ENCODE assay signal across 10 mouse cellular contexts in the genomic region with DNA sequence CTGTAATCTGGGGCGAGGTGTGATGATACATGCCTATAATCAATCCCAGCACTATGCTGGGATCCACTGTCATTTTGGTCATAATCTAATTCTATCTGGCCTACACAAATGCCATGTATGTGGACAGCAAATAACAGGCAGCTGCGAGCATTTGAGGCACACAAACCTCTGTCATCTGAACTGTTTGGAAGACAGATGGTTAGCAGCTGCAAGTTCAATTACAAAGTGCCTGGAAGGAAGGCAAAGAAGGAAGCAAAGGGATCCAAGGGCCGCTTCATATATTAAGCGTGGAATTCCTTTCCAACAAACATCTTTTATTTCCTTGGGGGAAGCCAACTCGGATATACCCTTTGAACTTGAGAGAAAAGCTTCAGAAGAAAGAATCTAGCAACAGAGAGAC. TPM values are rescaled to one million over a fixed set of nuclear protein-coding genes. Genes with fewer than 3 reads are reported as not detected.
A peak's percentile ranks its signal among the peaks of the same experiment; 100 is the strongest.
DNase-seq lines count a peak whose midpoint lies in the region; ATAC-seq and TF ChIP-seq lines count a peak whose summit lies in the region.
"Had no signal": no experiment of that assay in that cellular context is flagged by ENCODE, and none has a peak within 500 bp of the region (broad histone marks: within the 10 kb centered on the region; RNA-seq: fewer than 3 reads in every experiment).

No protein-coding gene starts in this region.

- no peak overlapping the region for H3K4me3 ChIP-seq in intestine, embryonic 14.5 days (ENCODE audit: low read depth, low read length)
- H3K4me3 ChIP-seq in intestine, postnatal 0 days (ENCODE audit: low read depth, low read length): no peak overlapping the region
- no peak overlapping the region for H3K4me3 ChIP-seq in embryonic fibroblast, embryonic 13.5 days (ENCODE audit: insufficient read depth, low read length)
- no peak overlapping the region for H3K4me3 ChIP-seq in limb, embryonic 15.5 days

- 0 out of 2 replicates have a peak overlapping the region, but pooled peaks have one; percentile 3 for H3K9ac ChIP-seq in intestine, embryonic 14.5 days (ENCODE audit: low read length)
- H3K9ac ChIP-seq in intestine, postnatal 0 days (ENCODE audit: low read depth, low read length): no peak overlapping the region
- H3K9ac ChIP-seq in limb, embryonic 15.5 days: no peak overlapping the region
- H3K9ac ChIP-seq: liver, embryonic 14.5 days had no signal

- ATAC-seq in intestine, embryonic 14.5 days (replicated peaks; ENCODE audit: low FRiP score, low TSS enrichment, low read depth): 0 out of 2 replicates have a peak, but pooled peaks have one; percentile 47
- no peak for ATAC-seq in intestine, postnatal 0 days
- no peak for ATAC-seq in limb, embryonic 15.5 days (ENCODE audit: insufficient number of reproducible peaks, low FRiP score, low TSS enrichment, low read depth)

- peak overlapping the region; percentile 90; the same call in 1 of the 2 replicates for H3K27ac ChIP-seq in intestine, embryonic 14.5 days (ENCODE audit: low read depth)
- H3K27ac ChIP-seq in intestine, postnatal 0 days (ENCODE audit: low read depth, low read length): no peak overlapping the region
- peak overlapping the region; percentile 13; the same call in 1 of the 2 replicates for H3K27ac ChIP-seq in embryonic fibroblast, embryonic 13.5 days (ENCODE audit: insufficient read depth, low read length)
- H3K27ac ChIP-seq in limb, embryonic 15.5 days: peak overlapping the region; percentile 73
- H3K27ac ChIP-seq: liver, embryonic 14.5 days had no signal

- H3K36me3 ChIP-seq in intestine, embryonic 14.5 days (ENCODE audit: control insufficient read depth, insufficient read depth, low read length): no peaks in the 10 kb centered on the region; the same call in 1 of the 2 replicates
- H3K36me3 ChIP-seq in intestine, postnatal 0 days (ENCODE audit: control insufficient read depth, insufficient read depth): no peaks in the 10 kb centered on the region
- H3K36me3 ChIP-seq in limb, embryonic 15.5 days: no peaks in the 10 kb centered on the region

- WGBS in intestine, embryonic 14.5 days: 34% methylated on average over 5 of the region's 5 CpGs
- 64% methylated on average over 5 of the region's 5 CpGs for WGBS in intestine, postnatal 0 days
- WGBS in limb, embryonic 15.5 days: 33% methylated on average over 5 of the region's 5 CpGs

- H3K9me3 ChIP-seq in intestine, embryonic 14.5 days (ENCODE audit: control insufficient read depth, low read length): no peaks in the 10 kb centered on the region
- no peaks in the 10 kb centered on the region for H3K9me3 ChIP-seq in intestine, postnatal 0 days (ENCODE audit: control insufficient read depth)
- H3K9me3 ChIP-seq in limb, embryonic 15.5 days: no peaks in the 10 kb centered on the region

- no peak for TF ChIP-seq POLR2A in embryonic fibroblast, embryonic 13.5 days (IDR thresholded peaks at IDR 0.05; ENCODE audit: low read depth, low read length)

- peaks cover 46% of the 10 kb centered on the region for H3K4me1 ChIP-seq in intestine, embryonic 14.5 days (replicated peaks; ENCODE audit: control insufficient read depth, insufficient read depth, low read length)
- peaks cover 4% of the 10 kb centered on the region; the same call in 1 of the 2 replicates for H3K4me1 ChIP-seq in intestine, postnatal 0 days (replicated peaks; ENCODE audit: control insufficient read depth, insufficient read depth, low read length)
- peaks cover 7% of the 10 kb centered on the region for H3K4me1 ChIP-seq in embryonic fibroblast, embryonic 13.5 days (ENCODE audit: control insufficient read depth, insufficient read depth, low read length)
- H3K4me1 ChIP-seq in limb, embryonic 15.5 days: peaks cover 40% of the 10 kb centered on the region

- TF ChIP-seq CTCF in intestine, postnatal 0 days (IDR thresholded peaks at IDR 0.05; ENCODE audit: low read depth): no peak
- TF ChIP-seq CTCF in embryonic fibroblast, embryonic 13.5 days (IDR thresholded peaks at IDR 0.05; ENCODE audit: borderline replicate concordance, insufficient read depth, low read length): no peak

- no peak overlapping the region for H3K4me2 ChIP-seq in intestine, embryonic 14.5 days (ENCODE audit: low read length)
- no peak overlapping the region for H3K4me2 ChIP-seq in intestine, postnatal 0 days (replicated peaks; ENCODE audit: low read depth)
- H3K4me2 ChIP-seq in limb, embryonic 15.5 days: no peak overlapping the region

- DNase-seq in intestine, embryonic 14.5 days (ENCODE audit: low spot score): no peak
- DNase-seq in embryo, embryonic 10.5 days (ENCODE audit: low spot score): peak; percentile 75
- no peak for DNase-seq in liver
- no peak for DNase-seq in adrenal gland, postnatal 14 days
- no peak for DNase-seq in cerebellum, adult 18-20 months
- DNase-seq: cerebellum, adult 11 months had no signal

- H3K27me3 ChIP-seq in intestine, embryonic 14.5 days (replicated peaks; ENCODE audit: control insufficient read depth, insufficient read depth, low read length): no peaks in the 10 kb centered on the region
- H3K27me3 ChIP-seq in intestine, postnatal 0 days (replicated peaks; ENCODE audit: control insufficient read depth, insufficient read depth, low read length): no peaks in the 10 kb centered on the region
- no peaks in the 10 kb centered on the region for H3K27me3 ChIP-seq in limb, embryonic 15.5 days

RNA-seq across cellular contexts. Expression of a gene that starts 1.3 kb away (rescaled TPM):
- polyA plus RNA-seq in intestine, embryonic 14.5 days (2014; fragmentation: Nextera tagmentation; extraction: Ambion mirVana): 3.7 and 4.2 TPM in 2 replicates
- 1.8 and 2.0 TPM in 2 replicates for polyA plus RNA-seq in intestine, postnatal 0 days (2015; fragmentation: Nextera tagmentation; extraction: Ambion mirVana)
- 2.5 and 3.1 TPM in 2 replicates for polyA plus RNA-seq in embryonic fibroblast, embryonic 13.5 days (2011; ENCODE audit: insufficient read length, low read depth, missing spikeins)
- polyA plus RNA-seq in limb, embryonic 15.5 days (2015; fragmentation: Nextera tagmentation; extraction: Ambion mirVana): 1.3 and 2.5 TPM in 2 replicates
- total RNA-seq in adrenal gland, postnatal 14 days (2021): 1.5 and 3.0 TPM in 2 replicates

RNA-seq across cellular contexts. Expression of a gene that starts 19.8 kb away (rescaled TPM):
- polyA plus RNA-seq in intestine, embryonic 14.5 days (2014; fragmentation: Nextera tagmentation; extraction: Ambion mirVana): 90.9 and 103 TPM in 2 replicates
- polyA plus RNA-seq in intestine, postnatal 0 days (2015; fragmentation: Nextera tagmentation; extraction: Ambion mirVana): 82.1 and 84.0 TPM in 2 replicates
- polyA plus RNA-seq in embryonic fibroblast, embryonic 13.5 days (2011; ENCODE audit: insufficient read length, low read depth, missing spikeins): 58.4 and 66.6 TPM in 2 replicates
- 80.6 and 95.9 TPM in 2 replicates for polyA plus RNA-seq in limb, embryonic 15.5 days (2015; fragmentation: Nextera tagmentation; extraction: Ambion mirVana)
- 55.4 and 58.9 TPM in 2 replicates for total RNA-seq in adrenal gland, postnatal 14 days (2021)

RNA-seq across cellular contexts. Expression of a gene that starts 47.7 kb away (rescaled TPM):
- polyA plus RNA-seq in intestine, embryonic 14.5 days (2014; fragmentation: Nextera tagmentation; extraction: Ambion mirVana): 238 and 241 TPM in 2 replicates
- 65.7 and 69.8 TPM in 2 replicates for polyA plus RNA-seq in intestine, postnatal 0 days (2015; fragmentation: Nextera tagmentation; extraction: Ambion mirVana)
- 88.9 and 104 TPM in 2 replicates for polyA plus RNA-seq in embryonic fibroblast, embryonic 13.5 days (2011; ENCODE audit: insufficient read length, low read depth, missing spikeins)
- 164 and 174 TPM in 2 replicates for polyA plus RNA-seq in limb, embryonic 15.5 days (2015; fragmentation: Nextera tagmentation; extraction: Ambion mirVana)
- total RNA-seq in adrenal gland, postnatal 14 days (2021): 29.8 and 32.3 TPM in 2 replicates

RNA-seq across cellular contexts. Expression of a gene that starts 54.6 kb away (rescaled TPM):
- 29.2 and 30.2 TPM in 2 replicates for polyA plus RNA-seq in intestine, embryonic 14.5 days (2014; fragmentation: Nextera tagmentation; extraction: Ambion mirVana)
- 32.9 and 36.7 TPM in 2 replicates for polyA plus RNA-seq in intestine, postnatal 0 days (2015; fragmentation: Nextera tagmentation; extraction: Ambion mirVana)
- 17.8 and 22.1 TPM in 2 replicates for polyA plus RNA-seq in embryonic fibroblast, embryonic 13.5 days (2011; ENCODE audit: insufficient read length, low read depth, missing spikeins)
- polyA plus RNA-seq in limb, embryonic 15.5 days (2015; fragmentation: Nextera tagmentation; extraction: Ambion mirVana): 30.3 and 31.1 TPM in 2 replicates
- 20.4 and 22.9 TPM in 2 replicates for total RNA-seq in adrenal gland, postnatal 14 days (2021)
